Mouse (Mus musculus) urinary bladder, postnatal 10 days (tissue): ENCODE data around the gene Acvr2a.

Source experiments
- DNase-seq: peaks from one replicate; pipeline ENCODE4 v3.0.0; 2022; ENCODE audit warnings: low spot score

The Acvr2a gene

GRCm38 (mm10) chr2:48868199-48868913, 54.4 kb downstream of the Acvr2a start:
- DNase-seq: no peak

DNA sequence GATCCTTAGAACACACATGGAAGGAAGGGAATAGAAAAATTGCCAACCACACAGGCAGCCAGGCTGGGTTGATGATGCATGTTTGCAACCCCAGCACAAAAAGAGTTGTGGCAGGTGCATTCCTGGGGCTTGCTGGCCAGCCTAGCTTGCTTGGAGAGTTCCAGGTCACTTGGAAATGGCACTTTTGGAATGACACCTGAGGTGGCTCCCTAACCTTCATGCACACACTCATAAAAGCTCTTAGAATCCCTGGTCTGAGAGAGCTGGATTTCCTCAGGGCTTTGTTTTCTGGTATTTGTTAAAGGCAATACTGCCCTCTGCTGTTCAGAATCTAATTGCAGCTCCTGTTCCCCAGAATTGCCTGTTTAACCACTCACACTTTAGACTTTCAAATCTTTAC, 72.0 kb downstream of the Acvr2a start:
- no peak for DNase-seq

GRCm38 (mm10) chr2:48895186-48895585, 81.3 kb downstream of the Acvr2a start:
- no peak for DNase-seq

DNA sequence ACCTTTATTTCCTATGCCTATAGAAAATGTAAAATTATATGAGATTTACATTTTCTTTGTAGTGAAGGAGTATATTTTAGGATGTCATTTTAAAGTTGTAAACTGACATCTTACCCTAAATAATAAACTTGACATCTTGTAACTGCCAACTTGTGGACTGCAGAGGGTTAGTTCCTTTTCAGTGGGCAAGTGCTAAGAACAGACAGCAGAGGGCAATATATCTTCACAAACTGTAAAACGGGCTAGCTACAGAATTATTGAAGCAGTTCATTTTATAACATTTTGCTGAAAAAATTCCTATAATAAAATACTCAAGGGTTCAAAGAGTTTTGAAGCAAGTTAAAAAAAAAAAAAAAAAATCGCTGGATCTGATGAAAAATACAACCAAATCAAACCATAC, 95.0 kb downstream of the Acvr2a start:
- no peak for DNase-seq

DNA sequence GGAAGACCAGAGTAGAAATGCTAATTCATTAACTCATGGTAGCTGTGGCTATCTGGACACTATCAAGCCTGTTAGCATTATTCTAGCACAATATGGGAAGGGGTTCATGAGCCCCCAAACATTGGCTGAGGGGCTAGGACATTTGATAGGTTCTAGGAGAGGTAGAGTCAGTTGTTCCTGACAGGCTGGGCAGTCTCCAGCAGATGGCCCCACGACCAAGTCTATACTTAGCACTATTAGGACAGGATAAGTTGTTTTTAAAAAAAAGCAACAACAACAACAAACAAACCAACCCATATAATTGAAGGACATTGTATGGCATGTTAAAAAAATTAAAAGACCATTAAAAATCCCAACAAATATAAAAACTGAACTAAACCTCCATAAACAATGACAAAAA, 100.3 kb downstream of the Acvr2a start:
- no peak for DNase-seq

GRCm38 (mm10) chr2:48915832-48916231, 101.9 kb downstream of the Acvr2a start:
- no peak for DNase-seq

- no peak for DNase-seq
Observed at GRCm38 (mm10) chr2:48935058-48935457, 121.1 kb downstream of the Acvr2a start.

- DNase-seq: no peak
Observed at GRCm38 (mm10) chr2:48947761-48948160, 133.9 kb downstream of the Acvr2a start.

GRCm38 (mm10) chr2:48948841-48949584, 135.1 kb downstream of the Acvr2a start, which contains the start of gene Mbd5:
TSS of gene Mbd5 (plus strand) at chr2:48949508.
- DNase-seq: peak; percentile 94

DNA sequence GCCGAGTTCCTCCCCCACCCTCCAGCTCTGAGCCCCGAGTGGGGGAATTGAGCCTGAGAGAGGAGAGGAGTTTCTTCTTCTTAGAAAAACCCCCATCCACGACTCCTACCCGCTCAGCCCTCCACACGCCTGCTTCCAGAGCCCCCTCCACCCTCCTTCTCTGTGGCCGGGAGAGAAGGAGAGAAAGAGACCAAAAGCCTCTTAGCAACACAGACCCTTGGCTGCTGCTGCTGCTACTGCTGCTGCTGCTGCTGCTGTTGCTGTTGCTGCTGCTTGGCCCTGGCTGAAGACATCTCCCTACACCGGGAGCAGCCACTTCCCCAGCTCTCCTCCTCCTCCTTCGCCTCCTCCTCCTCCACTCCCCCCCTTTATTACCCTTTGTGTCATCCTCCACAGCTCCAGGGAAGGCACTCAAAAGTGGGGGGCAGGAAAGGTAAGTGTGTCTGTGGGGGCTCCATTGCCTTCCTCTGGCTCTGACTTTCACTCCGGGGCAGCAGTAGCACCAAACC, 135.9 kb downstream of the Acvr2a start:
- peak; percentile 10 for DNase-seq

- no peak for DNase-seq
Observed at GRCm38 (mm10) chr2:48950252-48950315, 136.2 kb downstream of the Acvr2a start, which contains the start of gene Orc4. TSS of gene Orc4 (minus strand) at chr2:48950277.

GRCm38 (mm10) chr2:48950316-48950880, 136.5 kb downstream of the Acvr2a start:
- no peak for DNase-seq
